Mouse (Mus musculus): Measurements from ENCODE around the gene Pcdh9. TPM values are rescaled to one million over a fixed set of nuclear protein-coding genes. Genes with fewer than 3 reads are reported as not detected.
"Not testable (repeated sequence)": the region's sequence is repeated elsewhere in the genome, so short reads cannot be mapped to it uniquely, and the experiment has no call there.

Pcdh9 gene
- polyA plus RNA-seq, 1 experiment from 2014 or later, result 50.9 TPM

GRCm38 (mm10) chr14:93233599-93233998 lies 656.9 kb downstream of the Pcdh9 start:
- no peak overlapping the region for H3K4me2 ChIP-seq (replicated peaks; ENCODE audit: low read depth, low read length)
- 0 out of 2 replicates have a peak overlapping the region, but pooled peaks have one; percentile 36 for H3K27ac ChIP-seq (ENCODE audit: low read depth, low read length)
- H3K9ac ChIP-seq (ENCODE audit: low read depth, low read length), result no peak overlapping the region
- H3K27me3 ChIP-seq (ENCODE audit: control insufficient read depth, insufficient read depth, low read length), result no peaks in the 10 kb centered on the region
- no peak overlapping the region for H3K4me3 ChIP-seq (ENCODE audit: low read depth, low read length)
- peak; percentile 8 for DNase-seq (ENCODE audit: low spot score)
- H3K4me1 ChIP-seq (replicated peaks; ENCODE audit: control insufficient read depth, insufficient read depth, low read length), result no peaks in the 10 kb centered on the region
- 42% methylated on average over 6 of the region's 6 CpGs for WGBS
- no peaks in the 10 kb centered on the region for H3K9me3 ChIP-seq (ENCODE audit: control insufficient read depth, low read length)
- H3K36me3 ChIP-seq (ENCODE audit: control insufficient read depth, insufficient read depth, low read length), result no peaks in the 10 kb centered on the region
- ATAC-seq (ENCODE audit: low FRiP score), result peak; percentile 71

GRCm38 (mm10) chr14:93214846-93215245 lies 675.6 kb downstream of the Pcdh9 start:
- H3K36me3 ChIP-seq (ENCODE audit: control insufficient read depth, insufficient read depth, low read length); H3K9ac ChIP-seq (ENCODE audit: low read depth, low read length); ATAC-seq (ENCODE audit: low FRiP score); H3K9me3 ChIP-seq (ENCODE audit: control insufficient read depth, low read length); DNase-seq (ENCODE audit: low spot score); H3K4me2 ChIP-seq (replicated peaks; ENCODE audit: low read depth, low read length); H3K27ac ChIP-seq (ENCODE audit: low read depth, low read length); H3K4me3 ChIP-seq (ENCODE audit: low read depth, low read length); H3K27me3 ChIP-seq (ENCODE audit: control insufficient read depth, insufficient read depth, low read length); H3K4me1 ChIP-seq (replicated peaks; ENCODE audit: control insufficient read depth, insufficient read depth, low read length): not testable (repeated sequence)
- WGBS, result 94% methylated on average over 5 of the region's 15 CpGs

- no peak overlapping the region for H3K27ac ChIP-seq (ENCODE audit: low read depth, low read length)
- H3K4me2 ChIP-seq (replicated peaks; ENCODE audit: low read depth, low read length), result no peak overlapping the region
- no peaks in the 10 kb centered on the region for H3K36me3 ChIP-seq (ENCODE audit: control insufficient read depth, insufficient read depth, low read length)
- DNase-seq (ENCODE audit: low spot score) (no peak), ATAC-seq (ENCODE audit: low FRiP score) (no peak)
- no peak overlapping the region for H3K4me3 ChIP-seq (ENCODE audit: low read depth, low read length)
- no peaks in the 10 kb centered on the region for H3K27me3 ChIP-seq (ENCODE audit: control insufficient read depth, insufficient read depth, low read length)
- H3K9ac ChIP-seq (ENCODE audit: low read depth, low read length), result no peak overlapping the region
- H3K9me3 ChIP-seq (ENCODE audit: control insufficient read depth, low read length), result no peaks in the 10 kb centered on the region
- no peaks in the 10 kb centered on the region for H3K4me1 ChIP-seq (replicated peaks; ENCODE audit: control insufficient read depth, insufficient read depth, low read length)
- 86% methylated on average over 2 of the region's 2 CpGs for WGBS
These were observed 690.7 kb downstream of the Pcdh9 start for GRCm38 (mm10) chr14:93199791-93200190.

GRCm38 (mm10) chr14:93182606-93183491 lies 707.6 kb downstream of the Pcdh9 start:
- no peak for DNase-seq (ENCODE audit: low spot score)
- ATAC-seq (ENCODE audit: low FRiP score), result no peak
- no peaks in the 10 kb centered on the region for H3K9me3 ChIP-seq (ENCODE audit: control insufficient read depth, low read length)
- no peak overlapping the region for H3K9ac ChIP-seq (ENCODE audit: low read depth, low read length)
- no peaks in the 10 kb centered on the region for H3K36me3 ChIP-seq (ENCODE audit: control insufficient read depth, insufficient read depth, low read length)
- H3K27me3 ChIP-seq (ENCODE audit: control insufficient read depth, insufficient read depth, low read length), result no peaks in the 10 kb centered on the region
- H3K27ac ChIP-seq (ENCODE audit: low read depth, low read length), result no peak overlapping the region
- 89% methylated on average over 9 of the region's 9 CpGs for WGBS
- H3K4me2 ChIP-seq (replicated peaks; ENCODE audit: low read depth, low read length), result no peak overlapping the region
- no peak overlapping the region for H3K4me3 ChIP-seq (ENCODE audit: low read depth, low read length)
- H3K4me1 ChIP-seq (replicated peaks; ENCODE audit: control insufficient read depth, insufficient read depth, low read length), result no peaks in the 10 kb centered on the region

- Histone ChIP-seq H3K4me3 (ENCODE audit: low read depth, low read length) (no peak overlapping the region), H3K9me3 (ENCODE audit: control insufficient read depth, low read length) (no peaks in the 10 kb centered on the region), H3K36me3 (ENCODE audit: control insufficient read depth, insufficient read depth, low read length) (no peaks in the 10 kb centered on the region), H3K4me1 (replicated peaks; ENCODE audit: control insufficient read depth, insufficient read depth, low read length) (no peaks in the 10 kb centered on the region), H3K27me3 (ENCODE audit: control insufficient read depth, insufficient read depth, low read length) (no peaks in the 10 kb centered on the region), H3K4me2 (replicated peaks; ENCODE audit: low read depth, low read length) (no peak overlapping the region), H3K9ac (ENCODE audit: low read depth, low read length) (no peak overlapping the region), H3K27ac (ENCODE audit: low read depth, low read length) (no peak overlapping the region)
- no peak for DNase-seq (ENCODE audit: low spot score)
- no peak for ATAC-seq (ENCODE audit: low FRiP score)
These were observed 721.3 kb downstream of the Pcdh9 start for GRCm38 (mm10) chr14:93169201-93169600.

GRCm38 (mm10) chr14:93168367-93168766 lies 722.1 kb downstream of the Pcdh9 start:
- no peaks in the 10 kb centered on the region for H3K36me3 ChIP-seq (ENCODE audit: control insufficient read depth, insufficient read depth, low read length)
- H3K9ac ChIP-seq (ENCODE audit: low read depth, low read length), result no peak overlapping the region
- no peak overlapping the region for H3K4me2 ChIP-seq (replicated peaks; ENCODE audit: low read depth, low read length)
- no peaks in the 10 kb centered on the region for H3K9me3 ChIP-seq (ENCODE audit: control insufficient read depth, low read length)
- WGBS, result 94% methylated on average over 2 of the region's 2 CpGs
- no peaks in the 10 kb centered on the region for H3K4me1 ChIP-seq (replicated peaks; ENCODE audit: control insufficient read depth, insufficient read depth, low read length)
- no peaks in the 10 kb centered on the region for H3K27me3 ChIP-seq (ENCODE audit: control insufficient read depth, insufficient read depth, low read length)
- DNase-seq (ENCODE audit: low spot score) (no peak), ATAC-seq (ENCODE audit: low FRiP score) (no peak)
- no peak overlapping the region for H3K4me3 ChIP-seq (ENCODE audit: low read depth, low read length)
- no peak overlapping the region for H3K27ac ChIP-seq (ENCODE audit: low read depth, low read length)

- DNase-seq (ENCODE audit: low spot score) (no peak), ATAC-seq (ENCODE audit: low FRiP score) (no peak)
- Histone ChIP-seq H3K27ac (ENCODE audit: low read depth, low read length) (no peak overlapping the region), H3K9ac (ENCODE audit: low read depth, low read length) (no peak overlapping the region), H3K4me3 (ENCODE audit: low read depth, low read length) (no peak overlapping the region), H3K36me3 (ENCODE audit: control insufficient read depth, insufficient read depth, low read length) (no peaks in the 10 kb centered on the region), H3K4me2 (replicated peaks; ENCODE audit: low read depth, low read length) (no peak overlapping the region), H3K9me3 (ENCODE audit: control insufficient read depth, low read length) (no peaks in the 10 kb centered on the region), H3K27me3 (ENCODE audit: control insufficient read depth, insufficient read depth, low read length) (no peaks in the 10 kb centered on the region), H3K4me1 (replicated peaks; ENCODE audit: control insufficient read depth, insufficient read depth, low read length) (no peaks in the 10 kb centered on the region)
- 87% methylated on average over 6 of the region's 6 CpGs for WGBS
These were observed 747.1 kb downstream of the Pcdh9 start for GRCm38 (mm10) chr14:93143414-93143813.

GRCm38 (mm10) chr14:93142076-93142475 lies 748.4 kb downstream of the Pcdh9 start:
- no peaks in the 10 kb centered on the region for H3K9me3 ChIP-seq (ENCODE audit: control insufficient read depth, low read length)
- DNase-seq (ENCODE audit: low spot score) (no peak), ATAC-seq (ENCODE audit: low FRiP score) (no peak)
- no peak overlapping the region for H3K4me3 ChIP-seq (ENCODE audit: low read depth, low read length)
- H3K4me2 ChIP-seq (replicated peaks; ENCODE audit: low read depth, low read length), result no peak overlapping the region
- H3K36me3 ChIP-seq (ENCODE audit: control insufficient read depth, insufficient read depth, low read length), result no peaks in the 10 kb centered on the region
- no peak overlapping the region for H3K9ac ChIP-seq (ENCODE audit: low read depth, low read length)
- WGBS, result 89% methylated on average over 4 of the region's 4 CpGs
- no peak overlapping the region for H3K27ac ChIP-seq (ENCODE audit: low read depth, low read length)
- no peaks in the 10 kb centered on the region for H3K4me1 ChIP-seq (replicated peaks; ENCODE audit: control insufficient read depth, insufficient read depth, low read length)
- no peaks in the 10 kb centered on the region for H3K27me3 ChIP-seq (ENCODE audit: control insufficient read depth, insufficient read depth, low read length)

GRCm38 (mm10) chr14:93126993-93127392 lies 763.5 kb downstream of the Pcdh9 start:
- H3K27me3 ChIP-seq (ENCODE audit: control insufficient read depth, insufficient read depth, low read length), result no peaks in the 10 kb centered on the region
- no peak for DNase-seq (ENCODE audit: low spot score)
- 91% methylated on average over 3 of the region's 3 CpGs for WGBS
- no peaks in the 10 kb centered on the region for H3K4me1 ChIP-seq (replicated peaks; ENCODE audit: control insufficient read depth, insufficient read depth, low read length)
- H3K4me2 ChIP-seq (replicated peaks; ENCODE audit: low read depth, low read length), result no peak overlapping the region
- H3K4me3 ChIP-seq (ENCODE audit: low read depth, low read length), result no peak overlapping the region
- no peak overlapping the region for H3K9ac ChIP-seq (ENCODE audit: low read depth, low read length)
- no peaks in the 10 kb centered on the region for H3K36me3 ChIP-seq (ENCODE audit: control insufficient read depth, insufficient read depth, low read length)
- no peak for ATAC-seq (ENCODE audit: low FRiP score)
- H3K27ac ChIP-seq (ENCODE audit: low read depth, low read length), result no peak overlapping the region
- no peaks in the 10 kb centered on the region for H3K9me3 ChIP-seq (ENCODE audit: control insufficient read depth, low read length)

Measured in hindbrain, embryonic 11.5 days (tissue).